Mouse (Mus musculus) neural tube, embryonic 15.5 days (tissue): ENCODE measurements around the gene Ntng2. TPM values are rescaled to one million over a fixed set of nuclear protein-coding genes. Genes with fewer than 3 reads are reported as not detected.

Source experiments
- ATAC-seq: fragments of 200-750 bp; cut with Nextera tagmentation; 2 replicates; pipeline ENCODE4 v1.8.0; 2017; ENCODE audit warnings: mild to moderate bottlenecking, moderate TSS enrichment, moderate library complexity; ENCODE audit not compliant: low FRiP score
- H3K27ac ChIP-seq: fragments of 300-500 bp; sonication (generic); replicated peaks from 2 replicates; pipeline ENCODE4 v1.5.1; 2015; ENCODE audit warnings: mild to moderate bottlenecking, inconsistent platforms
- H3K27me3 ChIP-seq: fragments of 300-500 bp; sonication (generic); replicated peaks from 2 replicates; pipeline ENCODE4 v1.6.1; 2015; ENCODE audit warnings: inconsistent platforms
- H3K36me3 ChIP-seq: fragments of 300-500 bp; sonication (generic); 2 replicates; pipeline ENCODE4 v1.6.1; 2015; ENCODE audit warnings: inconsistent platforms
- H3K4me1 ChIP-seq: fragments of 300-500 bp; sonication (generic); 2 replicates; pipeline ENCODE4 v1.6.1; 2015; ENCODE audit warnings: inconsistent platforms
- H3K4me2 ChIP-seq: fragments of 300-500 bp; sonication (generic); 2 replicates; pipeline ENCODE4 v1.6.1; 2015; ENCODE audit warnings: inconsistent platforms, mild to moderate bottlenecking, moderate library complexity
- H3K4me3 ChIP-seq: fragments of 300-500 bp; sonication (generic); replicated peaks from 2 replicates; pipeline ENCODE4 v1.5.1; 2015; ENCODE audit warnings: mild to moderate bottlenecking, inconsistent platforms
- H3K9ac ChIP-seq: fragments of 300-500 bp; sonication (generic); replicated peaks from 2 replicates; pipeline ENCODE4 v1.6.1; 2015; ENCODE audit warnings: mild to moderate bottlenecking, inconsistent platforms
- H3K9me3 ChIP-seq: fragments of 300-500 bp; sonication (generic); replicated peaks from 2 replicates; pipeline ENCODE4 v1.6.1; 2016; ENCODE audit warnings: inconsistent platforms
- WGBS: fragments of 180-500 bp; shearing (Covaris S2); methylation state at CpG from one replicate; pipeline ENCODE4 v1.1.7; 2015; ENCODE audit warnings: mixed read lengths; 5-methylcytosine and 5-hydroxymethylcytosine counted together
- polyA plus RNA-seq: library from polyadenylated mRNA; unstranded; fragments of >200 nt; fragmentation: Nextera tagmentation; extraction: Ambion mirVana; gene quantifications from 2 replicates; pipeline ENCODE4 v1.2.1, GENCODE M21; 2015

The Ntng2 gene
- polyA plus RNA-seq, 1 experiment from 2014 or later = 1.3 TPM

GRCm38 (mm10) chr2:29201223-29201955 is 51.4 kb downstream of the Ntng2 start:
- no peaks in the 10 kb centered on the region for H3K36me3 ChIP-seq
- no peaks in the 10 kb centered on the region for H3K9me3 ChIP-seq
- no peak overlapping the region for H3K9ac ChIP-seq
- H3K27me3 ChIP-seq = peaks cover 3% of the 10 kb centered on the region; the same call in 1 of the 2 replicates
- no peak for ATAC-seq
- 57% methylated on average over 11 of the region's 11 CpGs for WGBS
- no peak overlapping the region for H3K4me2 ChIP-seq
- no peak overlapping the region for H3K4me3 ChIP-seq
- no peak overlapping the region for H3K27ac ChIP-seq
- no peaks in the 10 kb centered on the region for H3K4me1 ChIP-seq

GRCm38 (mm10) chr2:29199909-29200308 is 52.9 kb downstream of the Ntng2 start:
- Histone ChIP-seq H3K9ac (no peak overlapping the region), H3K9me3 (no peaks in the 10 kb centered on the region), H3K36me3 (no peaks in the 10 kb centered on the region), H3K27ac (no peak overlapping the region), H3K4me2 (no peak overlapping the region), H3K4me3 (no peak overlapping the region), H3K27me3 (peaks cover 11% of the 10 kb centered on the region), H3K4me1 (peaks cover 10% of the 10 kb centered on the region)
- no peak for ATAC-seq
- WGBS = 7% methylated on average over 3 of the region's 3 CpGs

GRCm38 (mm10) chr2:29198446-29198845 is 54.4 kb downstream of the Ntng2 start:
- Histone ChIP-seq H3K27me3 (peaks cover 11% of the 10 kb centered on the region), H3K9me3 (no peaks in the 10 kb centered on the region), H3K4me3 (no peak overlapping the region), H3K36me3 (no peaks in the 10 kb centered on the region), H3K27ac (no peak overlapping the region), H3K9ac (no peak overlapping the region), H3K4me1 (peaks cover 22% of the 10 kb centered on the region), H3K4me2 (no peak overlapping the region)
- ATAC-seq = no peak
- 82% methylated on average over 5 of the region's 5 CpGs for WGBS

GRCm38 (mm10) chr2:29196844-29197243 is 56.0 kb downstream of the Ntng2 start:
- H3K4me2 ChIP-seq = no peak overlapping the region
- no peaks in the 10 kb centered on the region for H3K36me3 ChIP-seq
- H3K27ac ChIP-seq = no peak overlapping the region
- no peak overlapping the region for H3K4me3 ChIP-seq
- no peak overlapping the region for H3K9ac ChIP-seq
- H3K9me3 ChIP-seq = no peaks in the 10 kb centered on the region
- H3K4me1 ChIP-seq = peaks cover 28% of the 10 kb centered on the region
- 70% methylated on average over 12 of the region's 12 CpGs for WGBS
- peaks cover 14% of the 10 kb centered on the region for H3K27me3 ChIP-seq
- no peak for ATAC-seq

- Histone ChIP-seq H3K4me1 (peaks cover 42% of the 10 kb centered on the region), H3K27ac (no peak overlapping the region), H3K4me2 (peak overlapping the region; percentile 99), H3K9ac (peak overlapping the region; percentile 55), H3K9me3 (no peaks in the 10 kb centered on the region), H3K36me3 (no peaks in the 10 kb centered on the region), H3K4me3 (peak overlapping the region; percentile 52), H3K27me3 (peaks cover 14% of the 10 kb centered on the region)
- under 1% methylated on average over 61 of the region's 61 CpGs for WGBS
- peak; percentile 67 for ATAC-seq
These were observed 58.0 kb downstream of the Ntng2 start for GRCm38 (mm10) chr2:29194547-29195463.

GRCm38 (mm10) chr2:29193819-29194546 is 58.8 kb downstream of the Ntng2 start:
- no peak for ATAC-seq
- Histone ChIP-seq H3K36me3 (no peaks in the 10 kb centered on the region), H3K4me1 (peaks cover 42% of the 10 kb centered on the region), H3K9ac (0 out of 2 replicates have a peak overlapping the region, but pooled peaks have one; percentile 55), H3K27ac (no peak overlapping the region), H3K27me3 (peaks cover 14% of the 10 kb centered on the region), H3K4me2 (peak overlapping the region; percentile 99), H3K9me3 (no peaks in the 10 kb centered on the region), H3K4me3 (peak overlapping the region; percentile 52)
- 20% methylated on average over 16 of the region's 16 CpGs for WGBS

- Histone ChIP-seq H3K36me3 (no peaks in the 10 kb centered on the region), H3K4me2 (no peak overlapping the region)
These were observed 60.1 kb downstream of the Ntng2 start for GRCm38 (mm10) chr2:29192629-29193278.

GRCm38 (mm10) chr2:29191216-29192215 is 61.3 kb downstream of the Ntng2 start:
- peaks cover 42% of the 10 kb centered on the region for H3K4me1 ChIP-seq
- WGBS = 44% methylated on average over 10 of the region's 10 CpGs
- H3K27me3 ChIP-seq = peaks cover 11% of the 10 kb centered on the region
- no peak overlapping the region for H3K4me2 ChIP-seq
- no peak overlapping the region for H3K9ac ChIP-seq
- H3K4me3 ChIP-seq = no peak overlapping the region
- no peaks in the 10 kb centered on the region for H3K9me3 ChIP-seq
- ATAC-seq = peak; percentile 16; the same call in 1 of the 2 replicates
- 0 out of 2 replicates have a peak overlapping the region, but pooled peaks have one; percentile 2 for H3K27ac ChIP-seq
- H3K36me3 ChIP-seq = no peaks in the 10 kb centered on the region

More at GRCm38 (mm10) chr2:29192629-29193278, 60.1 kb downstream of the Ntng2 start:
- ATAC-seq = no peak
- Histone ChIP-seq H3K4me3 (no peak overlapping the region), H3K9me3 (no peaks in the 10 kb centered on the region), H3K4me1 (peaks cover 42% of the 10 kb centered on the region), H3K9ac (no peak overlapping the region), H3K27ac (no peak overlapping the region), H3K27me3 (peaks cover 14% of the 10 kb centered on the region)
- 85% methylated on average over 8 of the region's 8 CpGs for WGBS

GRCm38 (mm10) chr2:29190392-29190791 is 62.4 kb downstream of the Ntng2 start:
- Histone ChIP-seq H3K9me3 (no peaks in the 10 kb centered on the region), H3K4me1 (peaks cover 38% of the 10 kb centered on the region), H3K36me3 (no peaks in the 10 kb centered on the region), H3K9ac (no peak overlapping the region), H3K4me3 (no peak overlapping the region), H3K27me3 (peaks cover 4% of the 10 kb centered on the region; the same call in 1 of the 2 replicates), H3K27ac (no peak overlapping the region), H3K4me2 (no peak overlapping the region)
- WGBS = 84% methylated on average over 7 of the region's 7 CpGs
- ATAC-seq = no peak

GRCm38 (mm10) chr2:29186209-29186608 is 66.6 kb downstream of the Ntng2 start:
- H3K4me3 ChIP-seq = no peak overlapping the region

More at GRCm38 (mm10) chr2:29186209-29186608, 66.6 kb downstream of the Ntng2 start:
- H3K9me3 ChIP-seq = no peaks in the 10 kb centered on the region
- peaks cover 7% of the 10 kb centered on the region; the same call in 1 of the 2 replicates for H3K36me3 ChIP-seq
- no peak overlapping the region for H3K4me2 ChIP-seq
- no peak for ATAC-seq
- H3K27me3 ChIP-seq = no peaks in the 10 kb centered on the region
- no peak overlapping the region for H3K27ac ChIP-seq
- H3K9ac ChIP-seq = no peak overlapping the region
- WGBS = 29% methylated on average over 6 of the region's 6 CpGs
- H3K4me1 ChIP-seq = peaks cover 8% of the 10 kb centered on the region
